Mouse (Mus musculus) thymus, adult 2 months (tissue): ENCODE measurements around the gene Ppp1r27. TPM values are rescaled to one million over a fixed set of nuclear protein-coding genes. Genes with fewer than 3 reads are reported as not detected.

Source experiments
- DNase-seq: peaks from one replicate; pipeline ENCODE4 v3.0.0; 2021
- H3K27ac ChIP-seq: fragments of 200-500 bp; 2 replicates; pipeline ENCODE4 v1.5.1; 2012; ENCODE audit warnings: low read length, control low read depth; ENCODE audit not compliant: control insufficient read depth, insufficient read depth
- H3K27me3 ChIP-seq: fragments of 200-500 bp; 2 replicates; pipeline ENCODE4 v1.6.1; 2012; ENCODE audit warnings: mild to moderate bottlenecking, low read length, moderate library complexity, mixed read lengths; ENCODE audit not compliant: control insufficient read depth, insufficient read depth
- H3K36me3 ChIP-seq: fragments of 200-500 bp; 2 replicates; pipeline ENCODE4 v1.6.1; 2012; ENCODE audit warnings: mild to moderate bottlenecking, low read length, moderate library complexity; ENCODE audit not compliant: control insufficient read depth, insufficient read depth
- H3K4me1 ChIP-seq: fragments of 200-500 bp; replicated peaks from 2 replicates; pipeline ENCODE4 v1.6.1; 2012; ENCODE audit warnings: low read length; ENCODE audit not compliant: control insufficient read depth, insufficient read depth
- H3K4me3 ChIP-seq: fragments of 200-500 bp; 2 replicates; pipeline ENCODE4 v1.5.1; 2012; ENCODE audit warnings: mild to moderate bottlenecking, low read length, control low read depth, moderate library complexity; ENCODE audit not compliant: control insufficient read depth, insufficient read depth
- CTCF ChIP-seq: fragments of 200-500 bp; IDR thresholded peaks from 2 replicates; pipeline ENCODE4 v1.5.1; 2012; ENCODE audit warnings: mild to moderate bottlenecking, control low read depth, low read length, moderate library complexity, borderline replicate concordance; ENCODE audit not compliant: control insufficient read depth, poor library complexity, insufficient read depth; ENCODE audit errors: extremely low read depth
- POLR2A ChIP-seq: fragments of 200-500 bp; IDR thresholded peaks from 2 replicates; pipeline ENCODE4 v1.6.1; 2012; ENCODE audit warnings: mild to moderate bottlenecking, low read length, control low read depth, moderate library complexity; ENCODE audit not compliant: control insufficient read depth, poor library complexity, insufficient read depth; ENCODE audit errors: extremely low read depth
- WGBS: fragments of 180-500 bp; shearing (Covaris S2); methylation state at CpG from one replicate; pipeline ENCODE4 v1.1.7; 2018; 5-methylcytosine and 5-hydroxymethylcytosine counted together
- polyA plus RNA-seq: library from polyadenylated mRNA; depleted of rRNA; stranded (reverse); fragments of >200 nt; gene quantifications from 2 replicates; pipeline ENCODE4 v1.2.3, GENCODE M21; 2012

Ppp1r27 gene
- polyA plus RNA-seq, 1 experiment, result 6.4 TPM

- Histone ChIP-seq H3K27ac (no peak overlapping the region), H3K27me3 (no peaks in the 10 kb centered on the region), H3K4me3 (peak overlapping the region; percentile 97), H3K4me1 (peaks cover 23% of the 10 kb centered on the region), H3K36me3 (peaks cover 19% of the 10 kb centered on the region)
- TF ChIP-seq POLR2A (no peak), CTCF (peak; percentile 77; the same call in 1 of the 2 replicates)
- peak; percentile 84 for DNase-seq
- 69% methylated on average over 15 of the region's 15 CpGs for WGBS
These were observed 28.6 kb upstream of the Ppp1r27 start for GRCm38 (mm10) chr11:120579316-120580107.

DNA sequence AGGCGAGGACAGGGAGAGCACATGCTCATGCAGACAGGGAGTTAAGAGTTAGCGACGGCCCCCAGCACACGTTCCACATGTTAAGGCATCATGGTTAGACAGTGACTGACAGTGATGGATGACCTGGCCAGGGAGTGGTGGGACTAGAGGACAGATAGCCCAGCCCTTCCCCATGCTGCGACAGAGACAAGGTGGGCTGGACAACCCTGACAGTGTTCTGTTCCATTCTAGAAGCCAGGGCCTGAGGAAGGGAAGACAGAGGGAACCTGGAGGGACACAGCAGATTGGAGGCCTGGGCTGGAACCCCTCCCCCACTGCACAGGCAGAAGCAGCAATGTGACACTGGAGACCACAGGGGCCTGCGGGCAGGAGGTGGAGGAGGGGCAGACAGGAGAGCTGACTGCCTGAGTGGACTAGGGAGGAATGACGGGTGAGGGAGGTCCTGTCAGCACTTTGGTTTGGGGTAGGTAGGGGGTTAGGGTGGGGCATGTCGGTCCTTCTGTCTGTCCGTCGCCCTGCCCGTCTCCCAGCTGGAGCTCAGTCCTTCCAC lies 27.8 kb upstream of the Ppp1r27 start:
- Histone ChIP-seq H3K27me3 (no peaks in the 10 kb centered on the region), H3K27ac (no peak overlapping the region), H3K36me3 (peaks cover 19% of the 10 kb centered on the region), H3K4me1 (peaks cover 25% of the 10 kb centered on the region), H3K4me3 (no peak overlapping the region)
- WGBS, result 95% methylated on average over 11 of the region's 11 CpGs
- DNase-seq, result peak; percentile 15
- TF ChIP-seq CTCF, result no peak
- TF ChIP-seq POLR2A, result no peak

DNA sequence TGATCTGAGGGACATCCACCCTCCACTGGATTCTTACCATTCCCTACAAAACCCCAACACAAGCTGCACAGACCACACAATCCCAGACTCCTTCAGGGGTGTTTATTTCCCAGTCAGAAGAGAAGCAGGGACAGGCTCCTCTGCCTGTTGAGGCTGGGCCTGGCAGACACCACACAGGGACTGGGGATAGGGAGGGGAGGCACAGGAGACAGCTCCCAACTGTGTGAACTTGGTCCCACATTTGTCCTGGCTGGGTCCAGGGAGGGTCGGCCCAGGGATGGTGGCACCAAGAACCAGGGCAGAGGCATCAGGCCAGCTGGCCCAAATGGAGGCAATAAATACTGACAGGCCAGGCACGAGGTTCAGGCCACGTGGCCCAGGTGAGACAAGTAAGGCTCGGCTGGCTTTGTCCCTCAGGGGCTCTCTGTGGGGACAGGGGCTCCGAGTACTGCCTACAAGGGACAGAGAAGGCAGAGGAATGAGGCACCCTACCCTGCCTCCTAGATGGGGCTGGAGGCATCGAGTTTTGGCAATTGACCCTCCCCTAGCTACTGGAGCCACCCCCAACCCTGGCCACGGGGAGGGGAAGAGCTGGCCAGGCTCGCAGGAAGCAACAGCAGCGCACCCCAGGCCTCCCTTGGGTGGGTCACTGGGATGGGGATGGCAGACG lies 27.2 kb upstream of the Ppp1r27 start:
- Histone ChIP-seq H3K27me3 (no peaks in the 10 kb centered on the region), H3K27ac (no peak overlapping the region), H3K4me3 (no peak overlapping the region), H3K4me1 (peaks cover 26% of the 10 kb centered on the region), H3K36me3 (peaks cover 19% of the 10 kb centered on the region)
- no peak for TF ChIP-seq POLR2A
- TF ChIP-seq CTCF, result no peak
- no peak for DNase-seq
- WGBS, result 87% methylated on average over 10 of the region's 10 CpGs

GRCm38 (mm10) chr11:120577211-120578023 lies 26.5 kb upstream of the Ppp1r27 start:
- 72% methylated on average over 7 of the region's 7 CpGs for WGBS
- no peak for DNase-seq
- Histone ChIP-seq H3K36me3 (peaks cover 19% of the 10 kb centered on the region), H3K27ac (no peak overlapping the region), H3K4me3 (no peak overlapping the region), H3K4me1 (peaks cover 24% of the 10 kb centered on the region), H3K27me3 (no peaks in the 10 kb centered on the region)
- TF ChIP-seq POLR2A, result no peak
- TF ChIP-seq CTCF, result peak; percentile 17; the same call in 1 of the 2 replicates

- Histone ChIP-seq H3K27me3 (no peaks in the 10 kb centered on the region), H3K36me3 (peaks cover 19% of the 10 kb centered on the region), H3K4me3 (no peak overlapping the region), H3K4me1 (peaks cover 21% of the 10 kb centered on the region), H3K27ac (no peak overlapping the region)
- DNase-seq, result no peak
- 98% methylated on average over 3 of the region's 3 CpGs for WGBS
- TF ChIP-seq CTCF (no peak), POLR2A (no peak)
These were observed 25.5 kb upstream of the Ppp1r27 start for GRCm38 (mm10) chr11:120576365-120576981.

DNA sequence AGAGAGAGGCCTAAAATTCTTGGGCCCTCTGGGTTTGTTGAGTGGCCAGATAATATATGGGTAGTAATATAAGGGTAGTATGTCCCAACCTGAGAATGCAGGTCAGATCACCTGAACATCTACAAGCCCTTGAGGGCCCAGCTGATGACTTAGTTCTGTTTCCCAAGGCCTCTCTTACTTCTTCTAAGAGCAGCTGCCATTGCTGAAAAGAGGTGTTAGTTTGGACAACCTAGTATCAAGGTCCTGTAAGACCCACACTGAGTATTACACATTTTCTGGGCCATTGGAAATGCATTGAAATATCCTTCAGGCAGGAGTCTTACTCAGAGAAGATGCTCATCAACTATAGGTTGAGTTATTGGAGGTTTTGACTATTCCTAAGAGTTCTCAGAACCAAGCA lies 25.0 kb upstream of the Ppp1r27 start:
- Histone ChIP-seq H3K36me3 (peaks cover 19% of the 10 kb centered on the region), H3K4me1 (peaks cover 22% of the 10 kb centered on the region), H3K27me3 (no peaks in the 10 kb centered on the region), H3K27ac (no peak overlapping the region), H3K4me3 (no peak overlapping the region)
- TF ChIP-seq POLR2A, result no peak
- TF ChIP-seq CTCF, result no peak
- DNase-seq, result no peak
